Mouse (Mus musculus) urinary bladder, postnatal 36 days (tissue): ENCODE measurements around the gene Erbb2.
"Not testable (repeated sequence)": the region's sequence is repeated elsewhere in the genome, so short reads cannot be mapped to it uniquely, and the experiment has no call there.

Source experiments
- DNase-seq, 2 experiments: peaks; one replicate each; pipeline ENCODE4 v3.0.0; 2022; ENCODE audit warnings: low spot score in 2 of 2, mixed read lengths in 1 of 2

Gene Erbb2

DNA sequence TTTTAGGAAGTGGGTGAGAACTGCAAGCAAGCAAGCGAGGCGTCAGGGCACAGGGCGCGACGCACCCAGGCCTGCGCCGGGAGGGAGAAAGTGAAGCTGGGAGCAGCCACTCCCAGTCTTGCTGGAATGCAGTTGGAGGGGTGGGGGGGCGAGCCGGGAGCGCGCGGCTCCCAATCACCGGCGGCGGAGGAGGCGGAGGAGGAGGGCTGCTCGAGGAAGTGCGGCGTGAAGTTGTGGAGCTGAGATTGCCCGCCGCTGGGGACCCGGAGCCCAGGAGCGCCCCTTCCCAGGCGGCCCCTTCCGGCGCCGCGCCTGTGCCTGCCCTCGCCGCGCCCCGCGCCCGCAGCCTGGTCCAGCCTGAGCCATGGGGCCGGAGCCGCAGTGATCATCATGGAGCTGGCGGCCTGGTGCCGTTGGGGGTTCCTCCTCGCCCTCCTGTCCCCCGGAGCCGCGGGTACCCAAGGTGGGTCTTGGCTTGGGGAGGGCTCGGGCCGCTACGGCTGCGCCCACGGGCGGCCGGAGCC lies at the start of gene Erbb2:
Erbb2 (plus strand) TSS at position 198 of the 524 bp plus-strand sequence.
- DNase-seq = peak; percentile 67 to 76

GRCm38 (mm10) chr11:98363817-98364216 lies 48.5 kb upstream of the Erbb2 start:
- no peak for DNase-seq

DNA sequence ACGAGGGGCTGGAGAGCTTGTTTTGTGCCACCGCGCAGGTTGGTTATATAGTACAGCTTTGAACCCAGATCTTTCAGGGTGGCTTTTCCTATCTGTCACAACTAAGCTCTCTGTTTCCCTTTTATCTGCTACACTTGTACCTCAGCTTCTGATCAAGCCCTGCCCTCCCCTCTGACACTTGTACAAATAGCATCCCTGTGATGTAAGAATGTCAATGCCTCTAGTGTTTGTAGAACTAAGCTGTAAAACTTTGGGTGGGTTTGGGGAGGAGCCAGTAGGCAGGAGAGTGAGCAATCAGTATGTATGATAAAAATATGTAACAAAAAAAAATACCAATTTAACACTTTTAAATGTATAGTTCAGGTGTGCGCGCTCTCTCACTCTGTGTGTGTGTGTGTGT lies 47.9 kb upstream of the Erbb2 start:
- no peak for DNase-seq

GRCm38 (mm10) chr11:98366290-98366689 lies 46.0 kb upstream of the Erbb2 start:
- DNase-seq = no peak

DNA sequence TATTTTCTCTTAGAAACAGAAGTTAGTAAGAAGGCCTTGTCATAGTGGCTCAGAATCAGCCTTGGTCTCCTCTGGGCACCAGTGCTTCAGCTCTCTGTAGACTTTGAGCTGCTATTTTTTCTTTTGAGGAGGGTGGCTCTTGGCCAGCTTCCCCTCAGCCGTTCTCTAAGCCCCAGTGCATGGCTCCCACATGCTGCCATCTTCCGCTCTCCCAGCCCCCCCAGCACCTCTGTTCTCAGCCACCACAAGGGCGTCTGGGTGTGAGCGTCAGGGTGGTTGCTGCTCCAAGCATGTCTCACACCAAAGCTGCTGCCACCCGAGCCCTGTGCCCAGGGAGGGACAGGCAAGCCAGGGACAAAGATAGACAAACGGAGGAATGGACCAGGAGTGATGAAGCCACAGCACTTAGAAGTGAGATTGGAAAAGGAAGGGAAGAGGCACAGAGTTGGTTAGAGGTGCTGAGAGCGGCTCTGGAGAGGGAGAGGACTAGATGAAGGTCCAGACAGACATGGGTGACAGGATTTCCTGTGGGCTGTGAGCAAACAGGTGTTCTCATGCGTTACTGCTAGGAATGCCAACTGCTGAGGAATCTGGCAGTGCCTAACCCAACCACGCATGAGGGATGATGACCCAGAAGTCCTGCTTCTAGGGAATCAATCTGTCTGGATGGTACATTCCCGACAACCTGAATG lies 45.0 kb upstream of the Erbb2 start:
- DNase-seq = no peak

GRCm38 (mm10) chr11:98367863-98368186 lies 44.4 kb upstream of the Erbb2 start:
- no peak for DNase-seq

GRCm38 (mm10) chr11:98369337-98369736 lies 42.9 kb upstream of the Erbb2 start:
- no peak for DNase-seq

DNA sequence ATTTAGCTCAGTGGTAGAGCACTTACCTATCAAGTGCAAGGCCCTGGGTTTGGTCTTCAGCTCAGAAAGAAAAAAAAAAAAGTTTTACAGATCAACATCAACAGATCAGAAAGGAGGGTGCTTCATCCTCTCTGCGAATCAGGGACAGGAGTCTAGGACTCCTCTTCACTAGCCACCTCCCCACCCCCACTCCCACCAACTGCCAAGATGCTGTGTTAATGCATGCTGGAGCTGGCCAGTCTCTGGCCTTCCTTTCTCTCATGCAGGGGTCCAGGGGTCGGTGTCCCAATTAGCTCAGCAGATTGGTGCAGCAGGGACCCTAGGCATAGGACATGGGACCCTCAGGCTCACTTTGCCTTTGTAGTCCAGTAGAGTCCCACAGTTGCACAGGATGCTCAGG lies 41.7 kb upstream of the Erbb2 start:
- no peak for DNase-seq

DNA sequence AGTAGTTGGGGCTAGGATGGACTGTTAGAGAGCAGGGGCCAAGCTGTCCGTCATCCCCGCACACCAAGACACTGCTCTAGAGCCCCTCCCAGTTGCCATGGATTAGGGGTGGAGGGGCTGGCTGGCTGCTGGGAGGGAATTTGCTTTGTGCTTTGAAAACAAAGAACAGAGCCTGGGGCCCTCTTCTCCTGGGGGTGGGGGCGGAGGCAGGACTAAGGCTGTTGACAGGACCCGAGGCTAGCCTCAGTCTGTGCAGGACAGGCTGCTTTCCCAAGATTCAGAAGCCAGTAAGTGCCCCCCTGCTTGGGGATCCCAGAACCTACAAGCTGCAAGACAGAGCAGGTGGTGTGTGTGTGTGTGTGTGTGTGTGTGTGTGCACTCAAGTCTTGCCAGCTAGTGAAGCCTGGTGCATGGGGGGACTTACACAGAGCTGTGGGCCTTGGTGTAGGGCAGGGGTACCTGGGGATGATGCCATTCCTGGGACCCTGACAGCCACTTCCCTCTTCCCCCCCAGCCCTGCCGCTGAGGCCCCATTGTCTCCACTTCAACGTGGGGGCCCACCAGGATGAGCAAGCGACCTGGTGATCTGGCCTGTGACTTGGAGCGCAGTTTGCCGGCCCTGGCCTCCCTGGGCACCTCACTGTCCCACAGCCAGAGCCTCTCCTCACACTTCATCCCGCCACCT lies 40.6 kb upstream of the Erbb2 start:
- DNase-seq = no peak

GRCm38 (mm10) chr11:98372406-98372805 lies 39.9 kb upstream of the Erbb2 start:
- no peak for DNase-seq

GRCm38 (mm10) chr11:98373244-98373643 lies 39.0 kb upstream of the Erbb2 start:
- DNase-seq = no peak

- DNase-seq = no peak
These were observed 38.0 kb upstream of the Erbb2 start for GRCm38 (mm10) chr11:98374266-98374665.

DNA sequence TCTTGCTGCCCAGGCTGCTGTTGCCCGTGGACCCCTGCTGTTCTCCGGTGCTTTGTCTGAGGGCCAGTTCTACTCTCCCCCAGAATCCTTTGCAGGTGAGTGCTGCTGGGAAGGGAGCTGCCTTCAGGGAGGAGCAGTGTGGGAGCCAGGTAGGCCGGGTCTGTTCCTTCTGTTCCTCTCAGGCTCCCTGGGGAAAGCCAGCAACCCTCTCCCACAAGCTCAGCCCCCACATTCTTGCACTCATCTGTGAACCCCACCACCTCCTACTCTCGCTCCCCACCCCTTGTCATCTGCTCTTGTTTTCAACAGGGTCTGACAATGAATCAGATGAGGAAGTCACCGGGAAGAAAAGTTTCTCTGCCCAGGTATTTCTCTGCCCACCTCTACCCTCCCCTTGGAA lies 35.5 kb upstream of the Erbb2 start:
- no peak for DNase-seq

DNA sequence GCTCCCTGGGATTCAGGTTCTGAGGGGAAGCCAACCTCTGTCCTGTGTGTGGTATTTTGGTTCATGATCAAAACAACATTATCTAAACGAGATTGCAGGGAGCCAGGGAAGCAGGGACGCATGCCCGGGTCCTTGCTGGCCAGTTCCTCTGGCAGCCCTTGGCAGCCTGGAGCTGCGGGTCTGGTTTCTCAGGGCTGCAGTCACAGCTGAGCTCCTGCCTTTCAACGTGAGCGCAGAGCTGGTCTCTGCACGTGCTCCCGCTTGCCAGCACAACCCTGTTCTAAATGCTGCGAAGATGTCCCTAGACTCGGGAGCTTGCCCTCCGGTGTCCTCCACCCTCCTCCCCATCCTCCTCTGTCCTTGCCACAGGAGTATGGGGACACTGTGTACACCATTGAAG lies 34.5 kb upstream of the Erbb2 start:
- no peak for DNase-seq

DNA sequence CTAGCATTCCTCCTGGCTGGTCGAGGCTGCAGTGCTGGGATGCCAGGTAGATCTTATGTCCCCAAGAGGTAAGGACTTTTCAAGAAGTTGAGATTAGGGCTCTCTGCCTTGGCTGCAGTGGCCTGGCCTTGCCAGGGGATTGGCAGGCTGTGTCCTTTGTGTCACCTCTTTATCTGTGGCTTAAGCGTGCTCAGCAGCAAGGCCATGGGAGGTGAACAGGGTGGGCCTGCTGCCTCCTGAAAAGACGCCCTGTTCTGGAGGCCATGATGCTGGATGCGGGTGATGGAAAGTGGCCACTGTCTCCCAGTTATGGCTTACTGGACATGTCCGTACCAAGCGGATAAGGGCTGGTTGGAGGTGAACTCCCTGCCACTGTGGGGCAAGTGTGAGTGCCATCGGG lies 32.9 kb upstream of the Erbb2 start:
- DNase-seq = no peak

- DNase-seq = no peak
These were observed 32.2 kb upstream of the Erbb2 start for GRCm38 (mm10) chr11:98380106-98380505.

DNA sequence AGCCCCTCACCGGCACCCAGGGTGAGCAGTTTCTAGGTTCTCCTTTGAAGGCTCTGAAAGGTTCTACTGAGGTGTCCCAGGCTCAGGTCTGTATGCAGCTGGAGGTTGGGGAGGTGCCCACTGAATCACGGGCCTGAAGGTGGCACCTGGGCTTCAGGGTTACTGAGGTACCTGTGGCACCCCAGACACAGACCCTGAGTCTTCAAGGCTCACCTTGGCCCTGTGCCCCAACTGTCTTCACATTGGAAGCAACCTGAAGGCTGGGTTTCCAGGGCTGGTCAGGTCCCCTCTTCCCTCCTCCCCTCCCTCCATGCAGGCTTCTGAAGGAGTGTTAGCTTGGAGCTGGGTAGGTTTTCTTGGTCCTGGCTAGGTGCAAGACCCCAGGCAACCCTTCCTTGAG lies 30.6 kb upstream of the Erbb2 start:
- no peak for DNase-seq

- not testable (repeated sequence) for DNase-seq
These were observed 29.9 kb upstream of the Erbb2 start for GRCm38 (mm10) chr11:98382405-98382804.

DNA sequence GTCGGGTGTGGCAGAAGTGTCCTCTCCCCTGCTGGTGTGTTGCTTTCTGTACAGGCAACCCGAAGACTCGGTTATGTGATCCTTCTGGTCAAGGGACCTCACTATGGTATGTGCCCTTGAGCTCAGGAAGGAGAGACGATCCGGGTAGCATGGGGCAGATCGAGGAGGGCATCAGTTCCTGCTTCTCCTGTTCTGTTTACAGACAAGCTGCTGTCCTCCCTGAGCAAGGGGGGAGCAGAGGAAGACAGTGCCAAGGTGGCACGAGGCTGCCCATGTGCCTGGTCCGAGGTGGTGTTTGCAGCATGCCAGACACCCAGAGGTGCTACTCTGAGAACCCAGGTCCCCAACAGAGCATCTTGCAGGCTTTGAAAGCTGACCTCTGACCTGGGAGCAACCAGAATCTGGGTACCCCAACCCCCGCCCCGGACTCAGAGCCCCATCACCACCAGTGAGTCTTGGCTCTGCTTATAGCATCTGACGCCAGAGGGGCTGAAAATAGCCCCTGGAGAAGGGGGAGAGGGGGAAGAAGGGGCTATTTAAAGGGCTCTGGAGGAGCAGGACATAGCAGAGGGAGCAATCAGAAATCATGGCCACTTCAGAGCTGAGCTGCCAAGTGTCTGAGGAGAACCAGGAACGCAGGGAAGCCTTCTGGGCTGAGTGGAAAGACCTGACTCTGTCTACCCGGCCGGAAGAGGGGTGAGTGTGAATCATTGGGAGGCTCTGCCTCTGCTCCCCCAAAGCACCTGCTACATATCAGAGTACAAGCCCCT lies 28.8 kb upstream of the Erbb2 start, which contains the start of gene Tcap:
Tcap (plus strand) TSS at position 551 of the 770 bp plus-strand sequence.
- no peak for DNase-seq

- DNase-seq = no peak
These were observed 28.1 kb upstream of the Erbb2 start for GRCm38 (mm10) chr11:98384216-98384615.

- no peak for DNase-seq
These were observed 27.3 kb upstream of the Erbb2 start for GRCm38 (mm10) chr11:98384721-98385637.
